Mouse (Mus musculus) myocyte (in vitro differentiated cells): ENCODE data around the gene Rpl31. TPM values are rescaled to one million over a fixed set of nuclear protein-coding genes. Genes with fewer than 3 reads are reported as not detected.

Source experiments
- H3K27me3 ChIP-seq: one replicate; pipeline ENCODE4 v1.6.1; 2011; ENCODE audit not compliant: control insufficient read depth, insufficient read depth, insufficient read length
- H3K36me3 ChIP-seq: one replicate; pipeline ENCODE4 v1.6.1; 2011; ENCODE audit not compliant: control insufficient read depth, insufficient read depth
- H3K4me2 ChIP-seq: one replicate; pipeline ENCODE4 v1.6.1; 2011; ENCODE audit warnings: low read depth, control low read depth
- H3K4me3 ChIP-seq: one replicate; pipeline ENCODE4 v1.5.1; 2011; ENCODE audit warnings: mild to moderate bottlenecking, control low read depth, moderate library complexity
- H3K79me2 ChIP-seq: one replicate; pipeline ENCODE4 v1.6.1; 2011; ENCODE audit not compliant: control insufficient read depth, insufficient read depth
- H3ac ChIP-seq: one replicate; pipeline ENCODE4 v1.6.1; 2011; ENCODE audit not compliant: control insufficient read depth, insufficient read length
- CEBPB ChIP-seq: IDR thresholded peaks from 2 replicates; pipeline ENCODE4 v1.6.1; 2011; ENCODE audit warnings: mild to moderate bottlenecking, moderate library complexity; ENCODE audit not compliant: poor library complexity, insufficient read depth, severe bottlenecking
- E2F4 ChIP-seq: IDR thresholded peaks from one replicate; pipeline ENCODE4 v1.6.1; 2011; ENCODE audit warnings: mild to moderate bottlenecking, control low read depth, moderate library complexity; ENCODE audit not compliant: insufficient read depth
- MYOD1 ChIP-seq, 3 experiments: IDR thresholded peaks; one replicate each; pipeline ENCODE4 v1.6.1; 2011; ENCODE audit warnings: control low read depth in 2 of 3, low read depth in 2 of 3, mild to moderate bottlenecking in 2 of 3, moderate library complexity in 1 of 3; ENCODE audit not compliant: insufficient read length in 2 of 3, control insufficient read depth in 1 of 3
- MYOG ChIP-seq, 3 experiments: IDR thresholded peaks; one replicate each; pipeline ENCODE4 v1.6.1; 2011; ENCODE audit warnings: control low read depth in 2 of 3, low read depth in 2 of 3, mild to moderate bottlenecking in 2 of 3; ENCODE audit not compliant: insufficient read length in 2 of 3, control insufficient read depth in 1 of 3, insufficient read depth in 1 of 3
- POLR2A ChIP-seq: IDR thresholded peaks from one replicate; pipeline ENCODE4 v1.6.1; 2011; ENCODE audit warnings: low read depth, mild to moderate bottlenecking, control low read depth, moderate library complexity; ENCODE audit not compliant: insufficient read length
- POLR2AphosphoS2 ChIP-seq: IDR thresholded peaks from one replicate; pipeline ENCODE4 v1.6.1; 2011; ENCODE audit warnings: low read depth, control low read depth; ENCODE audit not compliant: insufficient read length
- REST ChIP-seq: IDR thresholded peaks from one replicate; pipeline ENCODE4 v1.6.1; 2011; ENCODE audit warnings: mild to moderate bottlenecking, control low read depth, moderate library complexity; ENCODE audit not compliant: insufficient read depth, insufficient read length
- SRF ChIP-seq: IDR thresholded peaks from one replicate; pipeline ENCODE4 v1.6.1; 2011; ENCODE audit warnings: low read depth; ENCODE audit not compliant: control insufficient read depth, insufficient read length
- TCF12 ChIP-seq: IDR thresholded peaks from one replicate; pipeline ENCODE4 v1.6.1; 2011; ENCODE audit warnings: mild to moderate bottlenecking, control low read depth; ENCODE audit not compliant: poor library complexity, insufficient read depth, severe bottlenecking
- TCF3 ChIP-seq: IDR thresholded peaks from one replicate; pipeline ENCODE4 v1.6.1; 2011; ENCODE audit warnings: low read depth, control low read depth; ENCODE audit not compliant: insufficient read length
- USF1 ChIP-seq: IDR thresholded peaks from one replicate; pipeline ENCODE4 v1.6.1; 2011; ENCODE audit warnings: low read depth, mild to moderate bottlenecking, control low read depth, moderate library complexity
- polyA plus RNA-seq: library from polyadenylated mRNA; unstranded; fragments of >200 nt; fragmentation: generic; extraction: Trizol; gene quantifications from one replicate; pipeline ENCODE4 v1.2.1, GENCODE M21; 2012; ENCODE audit warnings: missing spikeins

The Rpl31 gene
- polyA plus RNA-seq, 1 experiment, result 1,627 TPM

DNA sequence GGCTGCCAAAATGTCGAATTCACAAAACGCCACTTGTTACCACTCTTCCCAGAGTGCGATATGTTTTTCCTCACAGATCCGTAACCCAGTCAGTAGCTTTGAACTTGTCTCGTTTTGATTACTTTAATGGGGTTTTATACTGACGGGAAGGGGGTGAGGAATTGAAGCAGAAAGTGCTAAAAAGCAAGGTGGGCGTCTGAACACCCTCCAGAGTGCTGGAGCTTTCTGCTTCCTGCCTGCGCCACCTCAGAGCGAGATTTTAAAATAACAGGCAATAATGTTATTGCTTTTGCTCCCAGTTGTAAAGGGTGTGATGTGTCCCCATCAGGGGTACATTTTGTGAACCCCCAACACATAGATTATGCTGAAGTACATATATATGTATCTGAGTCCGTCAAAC is 28.8 kb upstream of the Rpl31 start:
- Histone ChIP-seq H3ac (no peak overlapping the region), H3K79me2 (no peaks in the 10 kb centered on the region), H3K4me3 (no peak overlapping the region), H3K4me2 (no peak overlapping the region), H3K36me3 (no peaks in the 10 kb centered on the region), H3K27me3 (peaks cover 16% of the 10 kb centered on the region)
- TF ChIP-seq E2F4, result no peak
- TF ChIP-seq USF1, result no peak
- TF ChIP-seq REST, result no peak
- TF ChIP-seq POLR2AphosphoS2, result no peak
- no peak for TF ChIP-seq TCF3

DNA sequence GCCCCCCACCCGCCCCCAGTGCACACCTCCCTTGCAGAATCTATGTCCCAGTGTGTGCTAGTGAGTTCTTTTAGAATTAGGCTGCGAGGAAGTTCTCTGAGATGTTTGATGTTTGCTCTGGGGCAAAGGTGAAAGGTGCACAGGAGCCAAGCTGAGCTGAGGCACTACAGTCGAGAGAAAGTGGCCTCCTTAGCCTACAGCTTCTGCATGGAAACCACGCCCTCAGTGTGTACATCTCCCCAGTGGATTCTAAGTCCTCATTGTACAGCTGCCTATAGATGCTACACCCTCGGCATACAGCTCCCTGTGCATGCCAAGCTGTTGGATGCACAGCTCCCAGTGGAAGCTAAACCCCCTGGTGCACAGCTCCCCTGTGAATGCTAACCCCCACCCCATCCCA is 28.2 kb upstream of the Rpl31 start:
- no peak overlapping the region for H3K4me2 ChIP-seq
- no peak for TF ChIP-seq USF1
- no peak for TF ChIP-seq SRF
- TF ChIP-seq E2F4, result no peak
- no peak for TF ChIP-seq TCF3
- TF ChIP-seq POLR2AphosphoS2, result no peak
- no peak for TF ChIP-seq MYOD1 (IDR thresholded peaks at IDR 0.05; ENCODE audit: control insufficient read depth in 1 of 3, insufficient read length in 2 of 3, low read depth in 2 of 3)
- TF ChIP-seq CEBPB, result no peak
- TF ChIP-seq POLR2A, result no peak
- no peak for TF ChIP-seq MYOG (IDR thresholded peaks at IDR 0.05; ENCODE audit: control insufficient read depth in 1 of 3, insufficient read depth in 1 of 3, insufficient read length in 2 of 3, low read depth in 2 of 3)
- no peak for TF ChIP-seq TCF12

DNA sequence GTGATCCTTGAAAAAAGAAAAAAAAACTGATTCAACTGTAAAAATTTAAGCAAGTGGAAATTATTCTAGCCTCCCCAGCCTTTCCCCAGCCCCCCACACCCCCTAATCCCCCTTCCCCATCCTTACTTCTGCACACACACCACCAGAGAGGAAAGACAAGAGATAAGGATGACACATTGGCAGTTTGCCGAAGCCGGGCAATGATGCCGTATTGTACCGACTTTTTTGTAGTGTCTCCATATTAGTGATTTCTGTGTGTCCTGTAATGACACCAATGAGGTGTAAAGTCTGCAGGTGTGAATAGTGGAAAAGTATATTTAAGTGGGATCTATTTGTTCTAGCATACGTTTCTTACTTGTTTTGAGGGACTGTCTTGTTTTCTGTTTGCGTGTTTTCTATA is 27.5 kb upstream of the Rpl31 start:
- no peak overlapping the region for H3K4me3 ChIP-seq
- TF ChIP-seq E2F4, result no peak
- no peak for TF ChIP-seq MYOD1 (IDR thresholded peaks at IDR 0.05; ENCODE audit: control insufficient read depth in 1 of 3, insufficient read length in 2 of 3, low read depth in 2 of 3)
- no peak for TF ChIP-seq POLR2AphosphoS2

More for the DNA sequence above, 28.2 kb upstream of the Rpl31 start:
- H3K27me3 ChIP-seq, result peaks cover 16% of the 10 kb centered on the region
- no peak overlapping the region for H3ac ChIP-seq
- no peak overlapping the region for H3K4me3 ChIP-seq
- H3K36me3 ChIP-seq, result no peaks in the 10 kb centered on the region
- H3K79me2 ChIP-seq, result no peaks in the 10 kb centered on the region

GRCm38 (mm10) chr1:39340647-39341046 is 27.0 kb upstream of the Rpl31 start:
- Histone ChIP-seq H3K27me3 (peaks cover 9% of the 10 kb centered on the region), H3K4me2 (no peak overlapping the region), H3K36me3 (no peaks in the 10 kb centered on the region), H3K4me3 (no peak overlapping the region), H3K79me2 (no peaks in the 10 kb centered on the region), H3ac (no peak overlapping the region)
- no peak for TF ChIP-seq CEBPB
- no peak for TF ChIP-seq MYOD1 (IDR thresholded peaks at IDR 0.05; ENCODE audit: control insufficient read depth in 1 of 3, insufficient read length in 2 of 3, low read depth in 2 of 3)
- TF ChIP-seq USF1, result no peak
- no peak for TF ChIP-seq POLR2AphosphoS2
- TF ChIP-seq MYOG (IDR thresholded peaks at IDR 0.05; ENCODE audit: control insufficient read depth in 1 of 3, insufficient read depth in 1 of 3, insufficient read length in 2 of 3, low read depth in 2 of 3), result no peak

More for the DNA sequence above, 27.5 kb upstream of the Rpl31 start:
- no peak overlapping the region for H3ac ChIP-seq
- H3K4me2 ChIP-seq, result no peak overlapping the region
- H3K79me2 ChIP-seq, result no peaks in the 10 kb centered on the region
- no peaks in the 10 kb centered on the region for H3K36me3 ChIP-seq
- peaks cover 14% of the 10 kb centered on the region for H3K27me3 ChIP-seq

- Histone ChIP-seq H3K27me3 (peaks cover 8% of the 10 kb centered on the region), H3K79me2 (no peaks in the 10 kb centered on the region), H3K4me2 (no peak overlapping the region), H3ac (no peak overlapping the region), H3K4me3 (no peak overlapping the region), H3K36me3 (no peaks in the 10 kb centered on the region)
- TF ChIP-seq USF1 (no peak), MYOG (IDR thresholded peaks at IDR 0.05; ENCODE audit: control insufficient read depth in 1 of 3, insufficient read depth in 1 of 3, insufficient read length in 2 of 3, low read depth in 2 of 3) (no peak), CEBPB (no peak), TCF3 (no peak), MYOD1 (IDR thresholded peaks at IDR 0.05; ENCODE audit: control insufficient read depth in 1 of 3, insufficient read length in 2 of 3, low read depth in 2 of 3) (no peak)
These were observed 25.8 kb upstream of the Rpl31 start for GRCm38 (mm10) chr1:39341807-39342206.

DNA sequence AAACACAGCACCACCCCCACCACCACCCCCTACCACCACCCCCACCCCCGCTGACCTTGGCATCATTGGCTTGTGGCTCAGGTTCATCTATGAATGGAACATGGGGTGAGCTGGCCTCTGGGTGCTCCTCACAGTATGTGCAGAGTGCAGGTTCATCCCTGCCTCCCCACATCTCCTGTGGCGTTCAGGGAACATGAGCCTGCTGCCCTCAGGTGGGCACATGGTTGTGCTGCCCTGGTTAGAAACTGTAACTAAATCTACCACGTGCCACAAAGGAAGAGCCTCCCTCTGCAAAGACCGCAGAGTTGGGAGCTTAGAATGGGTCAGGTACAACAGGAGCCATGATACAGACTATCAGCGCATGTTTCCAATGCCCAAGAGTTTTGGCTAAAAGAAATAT is 24.4 kb upstream of the Rpl31 start:
- Histone ChIP-seq H3K36me3 (no peaks in the 10 kb centered on the region), H3K4me2 (no peak overlapping the region), H3ac (no peak overlapping the region), H3K79me2 (no peaks in the 10 kb centered on the region), H3K4me3 (no peak overlapping the region), H3K27me3 (peaks cover 8% of the 10 kb centered on the region)
- no peak for TF ChIP-seq POLR2AphosphoS2
- TF ChIP-seq POLR2A, result no peak
- TF ChIP-seq REST, result no peak
- no peak for TF ChIP-seq SRF
